Mouse (Mus musculus) lung, adult 2 months (tissue): Measurements from ENCODE around the gene Olfr331.

Experiments used
- CTCF ChIP-seq: fragments of 200-500 bp; IDR thresholded peaks from 2 replicates; pipeline ENCODE4 v1.5.1; 2011; ENCODE audit warnings: mild to moderate bottlenecking, low read length, control low read depth; ENCODE audit not compliant: insufficient read depth
- POLR2A ChIP-seq: fragments of 200-500 bp; IDR thresholded peaks from 2 replicates; pipeline ENCODE4 v1.6.1; 2011; ENCODE audit warnings: low read depth, mild to moderate bottlenecking, control low read depth, low read length, borderline replicate concordance; ENCODE audit errors: extremely low read depth

GRCm38 (mm10) chr11:58492455-58492854 is 9.9 kb downstream of the Olfr331 start, which contains the start of gene Olfr332:
- no peak for TF ChIP-seq POLR2A
- TF ChIP-seq CTCF, result no peak
